Mouse (Mus musculus) CD4-positive naive resting alpha-beta T cell, adult 76 days (primary cell): Measurements from ENCODE around the gene Fbxo33. TPM values are rescaled to one million over a fixed set of nuclear protein-coding genes. Genes with fewer than 3 reads are reported as not detected.

ENCODE experiments used
- total RNA-seq: library from RNA; stranded (reverse); gene quantifications from one replicate; pipeline ENCODE4 v1.2.4, GENCODE M21; 2023

Fbxo33 gene
- 97.9 TPM for total RNA-seq

DNA sequence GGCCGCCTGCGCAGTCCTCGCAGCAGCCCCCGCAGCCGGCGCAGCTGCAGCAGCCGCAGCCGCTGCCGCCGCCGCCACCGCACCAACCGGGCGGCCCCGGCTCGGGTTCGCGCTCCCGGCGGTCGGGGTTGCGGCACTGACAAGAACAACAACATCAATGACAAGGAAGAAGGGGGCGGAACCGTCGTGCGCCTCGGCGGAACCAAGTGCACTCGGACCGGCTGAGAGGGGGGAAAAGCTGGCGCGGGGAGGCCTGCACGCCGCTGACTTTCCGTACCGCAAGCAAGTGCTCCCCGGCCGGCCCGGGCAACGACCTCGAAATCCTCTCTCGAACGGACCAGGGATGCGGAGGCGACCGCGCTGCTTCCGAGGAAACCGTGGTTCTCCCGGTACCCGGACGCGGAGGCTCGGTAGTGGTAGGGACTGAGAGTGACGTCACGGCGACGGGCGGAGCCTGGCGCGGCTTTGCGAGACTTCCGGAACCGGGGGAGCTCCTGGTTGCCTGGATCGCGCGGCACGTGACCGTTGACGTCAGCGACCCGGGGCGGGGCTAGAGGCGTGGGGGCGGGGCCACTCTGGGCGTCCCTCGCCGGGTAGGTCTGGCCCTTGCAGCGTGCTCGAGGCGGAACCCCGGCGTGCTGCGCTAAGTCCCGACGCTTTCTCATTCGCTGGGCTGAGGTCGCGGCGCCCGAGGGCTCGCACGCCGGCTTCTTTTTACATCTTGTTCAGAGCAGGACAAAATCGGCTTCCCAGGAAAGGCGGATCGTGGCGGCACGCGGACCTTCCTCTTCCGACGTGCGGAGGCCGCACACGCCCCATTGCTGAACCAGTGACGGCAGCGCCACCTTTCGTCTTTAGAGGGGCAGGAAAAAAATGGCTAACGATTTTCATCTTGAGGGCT lies at the start of gene Fbxo33:
Fbxo33 (minus strand) TSS at position 401 of the 901 bp plus-strand sequence.

Other genes with a start within 250 kb of the Fbxo33 start
- 21.9 TPM for gene Sec23a, start 207.7 kb downstream of the Fbxo33 start, total RNA-seq
- gene Gemin2, start 206.3 kb downstream of the Fbxo33 start, total RNA-seq = 10.1 TPM
- gene Trappc6b, start 158.3 kb downstream of the Fbxo33 start, total RNA-seq = 58.8 TPM
- 79.6 TPM for gene Pnn, start 152.8 kb downstream of the Fbxo33 start, total RNA-seq
- 141 TPM for gene Mia2, start 123.9 kb downstream of the Fbxo33 start, total RNA-seq